Mouse (Mus musculus): ENCODE data around the gene Usp9y. TPM values are rescaled to one million over a fixed set of nuclear protein-coding genes. Genes with fewer than 3 reads are reported as not detected.

The Usp9y gene
- not detected in 2 replicates for polyA plus RNA-seq (2014; fragmentation: Nextera tagmentation; extraction: Ambion mirVana)

DNA sequence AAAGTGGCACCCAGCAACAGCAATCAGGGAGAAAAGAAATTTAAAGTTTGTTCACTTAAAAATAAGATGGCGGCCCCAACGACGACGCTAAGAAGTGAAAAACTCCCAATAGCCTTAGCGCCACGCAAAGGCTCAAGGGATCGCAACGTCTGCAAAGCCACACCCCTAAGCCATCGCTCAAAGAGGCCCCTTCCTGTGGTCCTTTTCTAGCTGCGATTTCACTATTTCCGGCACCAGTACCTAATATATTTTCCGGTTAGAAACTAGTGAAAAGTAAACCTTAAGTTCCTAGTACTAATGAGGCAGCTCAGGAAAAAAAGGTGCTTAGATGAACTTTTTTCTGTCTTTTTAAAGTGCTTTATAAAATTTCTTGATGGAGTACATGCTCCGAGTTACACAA lies at the start of gene Usp9y:
TSS of gene Usp9y (minus strand) at position 101 of the 400 bp plus-strand sequence.
- Histone ChIP-seq H3K27ac (replicated peaks; ENCODE audit: low read depth, low read length) (no peak within 1 kb of the TSS), H3K4me1 (ENCODE audit: control insufficient read depth, insufficient read depth, low read length) (no peaks in the 10 kb centered on the region), H3K9ac (replicated peaks; ENCODE audit: low read length) (no peak within 1 kb of the TSS), H3K4me3 (replicated peaks; ENCODE audit: low read depth, low read length) (no peak within 1 kb of the TSS), H3K4me2 (ENCODE audit: low read length) (no peak within 1 kb of the TSS), H3K27me3 (ENCODE audit: control insufficient read depth, insufficient read depth, low read length) (no peaks in the 10 kb centered on the region), H3K9me3 (ENCODE audit: control insufficient read depth, low read length) (no peaks in the 10 kb centered on the region), H3K36me3 (ENCODE audit: control insufficient read depth, insufficient read depth, low read length) (no peaks in the 10 kb centered on the region)
- 86% methylated on average over 13 of the region's 13 CpGs for WGBS
- DNase-seq (no peak), ATAC-seq (ENCODE audit: low FRiP score, low TSS enrichment) (no peak)

DNA sequence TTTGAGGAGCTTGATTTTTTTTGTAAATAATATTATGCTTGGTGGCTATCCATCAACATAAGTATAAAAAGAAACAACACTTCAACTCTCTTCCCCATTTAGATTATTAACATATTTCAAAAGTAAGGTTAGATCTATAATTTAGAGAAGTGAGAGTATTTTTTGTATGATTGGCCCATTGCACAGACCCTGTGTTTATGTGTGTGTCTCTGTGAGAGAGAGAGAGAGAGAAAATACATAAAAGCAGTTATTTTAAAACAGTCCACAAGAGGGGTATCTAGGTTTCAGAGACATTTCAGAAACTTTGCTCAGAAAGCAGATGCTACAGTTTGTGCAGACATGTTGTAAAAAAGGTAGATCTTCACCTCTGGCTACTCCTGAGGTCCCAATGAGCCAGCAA lies 165.9 kb downstream of the Usp9y start:
- no peak overlapping the region for H3K4me3 ChIP-seq (replicated peaks; ENCODE audit: low read depth, low read length)
- ATAC-seq (ENCODE audit: low FRiP score, low TSS enrichment) = no peak
- no peaks in the 10 kb centered on the region for H3K36me3 ChIP-seq (ENCODE audit: control insufficient read depth, insufficient read depth, low read length)
- H3K27ac ChIP-seq (replicated peaks; ENCODE audit: low read depth, low read length) = no peak overlapping the region
- H3K4me2 ChIP-seq (ENCODE audit: low read length) = no peak overlapping the region
- H3K4me1 ChIP-seq (ENCODE audit: control insufficient read depth, insufficient read depth, low read length) = no peaks in the 10 kb centered on the region
- no peaks in the 10 kb centered on the region for H3K27me3 ChIP-seq (ENCODE audit: control insufficient read depth, insufficient read depth, low read length)
- no peaks in the 10 kb centered on the region for H3K9me3 ChIP-seq (ENCODE audit: control insufficient read depth, low read length)
- no peak overlapping the region for H3K9ac ChIP-seq (replicated peaks; ENCODE audit: low read length)
- DNase-seq = no peak

DNA sequence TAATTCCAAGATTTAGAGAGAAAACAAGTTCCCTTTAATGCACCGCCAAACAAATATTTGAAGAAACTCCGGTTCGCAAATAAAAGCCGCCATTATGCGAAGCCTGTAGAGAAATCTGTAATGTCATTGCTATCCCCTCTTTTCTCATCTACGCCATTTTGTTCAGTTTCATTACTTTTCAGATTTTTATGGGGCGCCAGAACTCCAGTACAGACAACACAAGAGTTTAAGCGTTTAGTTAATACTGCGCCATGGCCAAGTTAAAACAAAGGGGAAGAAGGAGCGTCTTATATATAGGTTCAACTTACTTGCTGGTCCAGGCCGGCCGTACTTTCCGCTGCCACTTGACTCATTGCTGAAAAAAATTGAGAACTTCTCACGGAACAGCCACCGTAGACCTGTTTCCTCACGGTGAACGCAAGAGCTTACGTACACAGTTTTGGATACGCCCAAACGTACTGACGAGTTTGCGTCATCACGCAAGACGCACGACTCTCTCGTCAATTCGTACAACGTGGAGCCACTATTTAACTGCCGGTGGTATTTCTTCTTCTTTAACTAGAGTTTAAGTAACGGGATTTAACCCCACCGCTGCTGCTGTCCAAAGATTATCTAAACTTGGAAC lies 173.3 kb downstream of the Usp9y start, which contains the start of gene Ddx3y:
TSS of gene Ddx3y (minus strand) at position 459 of the 625 bp plus-strand sequence.
- DNase-seq = peak; percentile 87
- peak within 1 kb of the TSS; percentile 40 for H3K4me2 ChIP-seq (ENCODE audit: low read length)
- H3K4me1 ChIP-seq (ENCODE audit: control insufficient read depth, insufficient read depth, low read length) = no peaks in the 10 kb centered on the region
- no peaks in the 10 kb centered on the region for H3K9me3 ChIP-seq (ENCODE audit: control insufficient read depth, low read length)
- 0% methylated on average over 29 of the region's 31 CpGs for WGBS
- peak; percentile 81 for ATAC-seq (ENCODE audit: low FRiP score, low TSS enrichment)
- H3K4me3 ChIP-seq (replicated peaks; ENCODE audit: low read depth, low read length) = peak within 1 kb of the TSS; percentile 37
- no peaks in the 10 kb centered on the region for H3K36me3 ChIP-seq (ENCODE audit: control insufficient read depth, insufficient read depth, low read length)
- 0 out of 2 replicates have a peak within 1 kb of the TSS, but pooled peaks have one; percentile 37 for H3K27ac ChIP-seq (replicated peaks; ENCODE audit: low read depth, low read length)
- H3K9ac ChIP-seq (replicated peaks; ENCODE audit: low read length) = no peak within 1 kb of the TSS; the same call in 1 of the 2 replicates
- H3K27me3 ChIP-seq (ENCODE audit: control insufficient read depth, insufficient read depth, low read length) = no peaks in the 10 kb centered on the region

DNA sequence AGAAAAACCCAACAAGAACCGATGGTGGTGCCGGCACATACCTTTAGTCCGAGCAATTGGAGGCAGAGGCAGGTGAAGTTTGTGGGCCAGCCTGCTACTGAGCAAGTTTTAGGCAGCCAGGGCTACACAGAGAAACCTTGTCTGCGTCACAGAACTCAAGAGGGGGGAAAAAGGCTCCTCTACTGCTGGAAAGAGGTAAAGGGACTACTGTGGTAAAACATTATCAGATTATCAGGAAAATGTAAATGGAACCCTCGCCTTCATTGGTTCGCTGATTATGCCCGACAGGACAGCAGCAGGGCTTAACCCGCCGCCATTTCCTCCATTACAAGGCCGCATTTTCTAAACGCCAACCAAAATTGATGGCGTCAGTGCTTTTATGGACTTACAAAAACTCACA lies 173.8 kb downstream of the Usp9y start:
- no peaks in the 10 kb centered on the region for H3K36me3 ChIP-seq (ENCODE audit: control insufficient read depth, insufficient read depth, low read length)
- no peak for ATAC-seq (ENCODE audit: low FRiP score, low TSS enrichment)
- no peak for DNase-seq
- no peaks in the 10 kb centered on the region for H3K4me1 ChIP-seq (ENCODE audit: control insufficient read depth, insufficient read depth, low read length)
- no peaks in the 10 kb centered on the region for H3K9me3 ChIP-seq (ENCODE audit: control insufficient read depth, low read length)
- WGBS = 13% methylated on average over 12 of the region's 12 CpGs
- H3K4me3 ChIP-seq (replicated peaks; ENCODE audit: low read depth, low read length) = peak overlapping the region; percentile 37
- H3K4me2 ChIP-seq (ENCODE audit: low read length) = peak overlapping the region; percentile 40
- H3K27me3 ChIP-seq (ENCODE audit: control insufficient read depth, insufficient read depth, low read length) = no peaks in the 10 kb centered on the region
- no peak overlapping the region; the same call in 1 of the 2 replicates for H3K9ac ChIP-seq (replicated peaks; ENCODE audit: low read length)
- H3K27ac ChIP-seq (replicated peaks; ENCODE audit: low read depth, low read length) = 0 out of 2 replicates have a peak overlapping the region, but pooled peaks have one; percentile 37

Other genes with a start within 250 kb of the Usp9y start
- gene Uty, start 214.0 kb downstream of the Usp9y start, polyA plus RNA-seq (2014; fragmentation: Nextera tagmentation; extraction: Ambion mirVana) = 20.4 TPM in 1 of 2 replicates, not detected in the other
- gene Ddx3y, start 173.2 kb downstream of the Usp9y start, polyA plus RNA-seq (2014; fragmentation: Nextera tagmentation; extraction: Ambion mirVana) = 27.5 TPM in 1 of 2 replicates, not detected in the other

All from midbrain, embryonic 14.5 days (tissue).